Mouse (Mus musculus) testis, postnatal 10 days (tissue): ENCODE results near the gene Gm8369.
"Not testable (repeated sequence)": the region's sequence is repeated elsewhere in the genome, so short reads cannot be mapped to it uniquely, and the experiment has no call there.

ENCODE experiments used
- DNase-seq: peaks from one replicate; pipeline ENCODE4 v3.0.0; 2021; ENCODE audit warnings: low spot score

The Gm8369 gene

DNA sequence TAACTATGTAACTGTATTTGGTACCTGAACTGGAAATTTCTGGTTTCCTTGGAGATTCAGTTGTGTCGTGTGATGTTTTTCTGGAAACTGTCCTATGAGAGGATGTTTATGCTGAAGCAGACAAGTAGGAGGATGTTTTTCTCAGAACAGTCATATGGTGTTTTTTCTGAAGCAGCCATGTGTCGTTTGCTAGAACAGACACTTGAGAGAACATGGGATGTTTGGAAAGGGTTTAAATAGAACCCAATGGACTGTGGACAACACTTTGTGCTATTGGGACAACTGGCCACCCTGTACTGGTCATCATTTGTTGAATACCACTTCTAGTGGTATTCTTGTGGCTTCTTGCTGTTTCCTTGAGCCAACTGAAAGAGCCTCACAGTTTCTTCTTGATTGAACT, at the start of gene Gm8369:
Gm8369 (plus strand) TSS at position 193 of the 400 bp plus-strand sequence.
- DNase-seq, result no peak

DNA sequence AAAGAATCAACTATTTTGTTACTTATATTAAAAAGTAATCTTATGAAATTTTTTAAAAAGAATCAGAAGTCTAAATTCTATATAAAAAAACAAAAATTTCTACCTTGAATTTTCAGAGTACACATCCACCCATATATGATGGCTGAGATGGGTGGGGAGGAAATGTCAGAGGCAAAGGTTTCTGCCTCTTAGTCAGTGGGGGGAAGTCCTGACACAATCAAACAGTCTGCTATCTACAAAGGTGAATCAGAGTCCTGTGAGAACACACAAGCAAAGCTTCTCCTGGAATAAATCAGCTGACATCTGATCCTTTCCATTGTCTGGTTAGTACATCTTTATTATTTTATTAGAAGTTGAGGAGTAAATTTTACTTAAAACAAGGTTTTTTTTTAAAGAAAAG, 42.4 kb upstream of the Gm8369 start, which contains the start of gene Ms4a4b:
Ms4a4b (plus strand) TSS at position 216 of the 400 bp plus-strand sequence.
- no peak for DNase-seq

DNA sequence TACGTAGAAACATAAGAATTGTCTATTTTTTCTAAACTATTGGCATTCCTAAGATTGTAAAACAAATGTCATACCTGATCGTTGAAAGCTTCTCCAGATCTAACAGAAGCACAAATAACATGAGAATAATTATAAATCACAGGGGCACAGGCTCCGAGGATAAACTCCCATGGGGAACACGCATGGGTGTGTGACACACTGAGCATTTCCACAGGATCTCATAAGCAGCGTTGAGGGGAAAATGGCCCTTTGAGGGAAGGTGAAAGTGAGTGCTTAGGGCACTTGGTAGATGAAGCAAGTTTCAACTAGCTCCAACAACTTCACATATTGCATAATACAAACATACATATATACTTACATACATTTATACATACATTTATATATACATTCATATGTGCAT, 41.8 kb upstream of the Gm8369 start:
- no peak for DNase-seq

DNA sequence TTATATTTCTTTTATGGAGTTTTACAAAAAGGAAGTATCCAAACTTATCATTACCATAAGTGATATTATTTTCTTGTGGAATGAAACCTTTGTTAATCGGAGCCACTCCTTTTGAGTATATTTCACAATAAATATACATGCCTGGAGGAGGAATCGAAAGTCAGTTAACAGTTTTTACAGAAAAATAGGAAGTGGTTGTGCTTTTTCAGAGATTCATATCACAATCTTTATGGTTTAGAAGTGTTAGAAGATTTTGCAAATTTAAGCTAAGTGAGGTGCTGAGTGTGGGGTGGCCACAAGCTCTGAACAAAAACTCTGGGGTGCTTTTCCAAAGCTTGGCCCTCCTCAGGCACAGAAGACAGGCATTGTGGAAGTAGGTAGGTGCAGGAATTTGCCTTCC, 38.5 kb upstream of the Gm8369 start:
- DNase-seq, result no peak

DNA sequence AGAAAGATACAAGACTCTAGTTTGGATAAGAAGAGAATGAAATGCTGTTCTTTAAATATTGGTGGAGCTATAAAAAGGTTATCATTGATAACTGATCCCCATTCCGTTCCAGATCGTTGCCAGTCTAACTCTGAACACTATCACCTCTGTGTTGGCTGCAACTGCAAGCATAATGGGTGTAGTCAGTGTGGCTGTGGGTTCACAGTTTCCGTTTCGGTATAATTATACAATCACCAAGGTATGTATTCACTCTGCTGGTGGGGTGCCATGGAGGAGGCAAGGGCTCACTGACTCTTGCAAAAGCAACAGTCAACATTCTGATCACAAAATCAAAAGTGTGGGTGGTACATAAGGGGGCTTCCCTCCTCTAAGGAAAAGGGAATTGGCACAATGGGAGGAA, 26.7 kb upstream of the Gm8369 start:
- DNase-seq, result not testable (repeated sequence)

DNA sequence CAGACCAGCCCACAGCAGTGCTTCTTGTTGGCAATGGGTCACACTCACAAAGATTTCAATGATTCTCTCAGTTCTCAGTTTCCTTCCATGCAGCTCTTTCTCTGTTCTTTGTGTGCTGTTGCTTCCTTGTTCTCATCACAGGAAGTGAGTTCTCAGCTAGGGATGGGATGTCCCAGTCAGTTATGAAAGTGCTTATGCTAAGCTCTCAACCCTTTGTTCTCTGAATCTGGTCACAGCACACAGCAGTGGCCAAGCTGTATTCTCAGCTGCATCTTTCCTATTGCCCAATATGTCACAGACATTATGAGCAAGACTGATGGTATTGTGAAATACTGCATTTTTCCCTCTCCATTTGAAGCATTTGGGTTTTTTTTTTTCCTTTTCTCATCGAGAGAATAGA, 20.9 kb upstream of the Gm8369 start:
- DNase-seq, result not testable (repeated sequence)

DNA sequence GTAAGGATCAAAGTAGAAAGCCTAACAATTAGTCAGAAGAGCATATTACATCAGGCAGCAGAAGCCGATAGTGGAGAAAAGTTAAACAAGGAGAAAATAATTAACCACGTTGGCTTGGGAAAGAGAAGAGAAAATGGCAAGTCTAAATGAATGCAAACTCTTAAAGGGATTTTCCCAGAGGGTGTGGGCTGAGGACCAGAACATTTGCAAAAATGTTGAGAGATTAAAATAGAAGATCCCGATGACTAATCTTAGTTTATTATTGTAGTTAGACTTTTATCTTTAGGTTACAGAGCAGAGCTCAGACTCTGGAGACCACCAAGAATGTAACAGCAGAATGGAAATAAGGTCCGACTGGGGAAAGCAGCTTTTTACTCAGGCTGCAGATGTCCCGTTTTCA, 19.3 kb upstream of the Gm8369 start:
- no peak for DNase-seq

DNA sequence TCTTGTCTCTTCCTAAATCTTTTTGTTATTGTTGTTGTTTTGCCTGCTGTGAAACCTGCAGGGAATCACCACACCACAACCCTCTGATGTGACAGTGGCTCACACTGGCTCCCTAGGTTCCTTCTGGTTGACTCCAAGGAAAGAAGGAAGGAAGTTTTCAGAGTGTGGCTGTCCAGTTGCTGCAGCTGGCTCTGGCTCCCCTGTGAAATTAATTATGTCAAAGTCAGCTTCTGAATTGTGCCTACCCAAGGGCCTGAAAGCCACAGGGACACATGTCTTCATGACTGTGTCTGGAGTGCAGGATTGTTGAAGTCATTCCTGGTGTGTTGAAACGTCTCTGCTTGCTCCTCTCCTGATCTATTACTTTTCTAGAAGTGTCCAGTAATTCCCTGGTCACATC, 17.4 kb upstream of the Gm8369 start:
- DNase-seq, result not testable (repeated sequence)

DNA sequence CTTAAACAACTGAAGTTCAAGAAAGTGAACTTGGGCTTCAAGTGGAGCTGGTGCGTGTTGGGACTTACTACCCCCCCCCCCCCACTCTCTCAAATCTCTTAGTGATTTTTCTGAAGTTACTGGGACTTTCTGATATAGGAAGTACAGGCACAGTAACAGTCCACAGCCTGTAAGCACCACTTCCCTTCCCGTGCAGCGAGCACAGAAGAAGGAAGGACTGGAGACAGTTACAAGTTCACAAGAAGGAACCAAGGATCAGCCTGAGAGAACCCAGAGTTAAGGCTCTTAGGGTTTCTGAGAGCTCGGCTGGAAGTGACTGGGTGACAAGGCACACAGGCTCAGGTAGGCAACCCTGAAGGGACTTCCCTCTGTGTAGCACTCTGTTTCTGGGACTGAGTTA, 16.5 kb upstream of the Gm8369 start, which contains the start of gene Ms4a6c:
Ms4a6c (plus strand) TSS at position 152 of the 400 bp plus-strand sequence.
- DNase-seq, result not testable (repeated sequence)

DNA sequence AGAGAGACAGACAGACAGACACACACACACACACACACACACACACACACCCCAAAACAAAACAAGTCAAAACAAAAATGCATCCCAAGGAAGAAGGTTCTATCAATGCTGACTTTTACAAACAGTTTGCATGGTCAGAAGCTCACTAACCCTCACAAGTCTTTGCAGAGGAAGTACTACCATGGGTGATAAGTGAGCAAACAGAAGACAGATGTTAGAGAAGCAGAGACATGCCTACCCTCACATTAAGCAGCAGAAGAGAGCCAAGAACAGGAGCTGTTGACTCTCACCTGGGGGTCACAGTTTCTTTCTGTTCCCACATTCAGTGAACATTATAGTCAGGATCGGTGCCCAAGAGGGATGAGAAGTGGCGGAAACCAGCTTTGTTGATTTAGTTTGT, 6.0 kb upstream of the Gm8369 start:
- DNase-seq, result no peak

DNA sequence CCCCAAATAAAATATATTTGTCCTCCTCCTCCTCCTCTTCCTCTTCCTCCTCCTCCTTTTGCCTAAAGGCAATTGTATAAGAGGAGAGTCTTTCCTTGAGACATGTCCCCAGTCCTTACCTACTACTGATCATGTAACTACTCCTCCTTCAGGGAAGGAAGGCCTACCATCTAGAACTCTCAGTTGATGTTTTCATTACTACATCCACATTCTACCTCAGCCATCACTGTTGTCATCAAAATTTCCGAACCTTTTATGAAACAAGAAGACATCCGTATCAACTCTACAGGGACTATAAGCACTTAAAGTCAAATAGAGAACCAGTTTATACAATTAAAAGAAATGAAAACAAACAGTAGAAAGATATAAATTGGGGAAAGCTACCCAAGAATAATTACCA, 3.1 kb upstream of the Gm8369 start:
- DNase-seq, result no peak

DNA sequence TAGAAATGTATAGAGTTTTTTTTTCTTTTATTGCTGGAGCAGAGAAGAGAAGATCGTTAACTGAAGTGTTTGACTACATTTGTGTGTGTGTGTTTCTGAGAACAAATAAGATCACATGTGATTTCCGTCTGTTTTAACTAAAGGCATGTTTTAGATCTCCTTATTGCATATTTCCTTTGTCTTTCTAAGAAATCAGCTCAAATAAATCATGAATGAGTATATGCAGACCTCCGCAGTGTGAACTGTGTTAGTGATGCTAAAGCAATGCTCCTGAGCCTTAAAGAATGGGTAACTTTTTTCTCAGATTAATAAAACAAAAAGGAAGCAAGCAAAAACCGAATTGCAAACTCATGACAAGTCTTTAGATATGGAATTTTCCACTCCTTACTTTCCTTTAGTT, 1.8 kb upstream of the Gm8369 start:
- no peak for DNase-seq

DNA sequence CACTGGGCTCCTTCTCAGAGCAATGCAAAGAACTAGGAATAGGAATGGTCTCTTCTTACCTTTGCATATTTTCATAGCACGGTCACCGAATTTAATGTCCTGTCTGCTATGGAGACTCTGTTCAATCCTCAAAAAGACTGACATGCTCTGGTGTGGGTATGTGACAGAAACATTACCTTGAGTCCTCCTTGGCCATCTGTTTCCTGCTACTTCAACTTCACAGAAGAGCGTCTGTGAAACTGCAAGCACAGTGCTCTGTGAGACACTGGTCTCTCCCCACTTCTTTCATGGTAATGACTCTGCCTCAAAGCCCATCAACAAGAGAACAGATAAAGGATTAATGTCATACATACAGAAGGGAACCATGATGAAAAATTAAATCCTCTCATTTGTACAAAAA, 1.4 kb upstream of the Gm8369 start:
- no peak for DNase-seq

DNA sequence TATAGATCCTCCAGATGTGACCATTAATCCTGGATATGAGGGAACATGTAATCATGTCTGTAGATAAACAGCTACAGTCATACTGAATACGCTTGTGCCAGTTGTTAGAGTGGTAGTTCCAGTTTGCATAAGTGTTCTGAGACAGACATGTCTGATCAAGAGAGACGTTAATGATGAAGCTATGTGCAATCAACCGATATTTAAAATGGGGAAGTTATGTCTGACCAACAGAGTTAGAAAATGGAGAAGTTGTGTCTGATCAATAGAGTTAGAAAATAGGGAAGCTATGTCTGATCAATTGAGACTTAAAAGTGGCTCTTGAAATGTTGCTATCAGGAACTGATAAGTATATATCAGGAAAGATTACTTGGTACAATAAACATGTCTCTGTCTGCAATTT, 472 bp upstream of the Gm8369 start:
- DNase-seq, result no peak

DNA sequence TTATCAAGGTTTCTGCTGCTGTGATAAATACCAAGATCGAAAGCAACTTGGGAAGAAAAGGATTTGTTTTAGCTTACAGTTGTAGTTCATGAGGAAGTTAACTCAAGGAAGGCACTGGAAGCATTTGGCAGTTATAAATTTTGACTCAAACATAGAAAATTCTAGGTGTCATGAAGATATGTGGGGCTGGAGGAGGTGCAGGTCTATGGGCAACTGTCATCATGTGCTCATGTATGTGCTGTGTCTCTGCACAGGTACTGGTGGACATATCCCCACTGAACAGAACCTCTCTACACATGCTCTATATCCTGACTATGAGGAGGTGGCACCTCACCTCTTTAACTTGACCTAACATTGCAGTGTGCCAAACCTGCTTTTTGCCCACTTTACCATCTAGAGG, 861 bp downstream of the Gm8369 start:
- DNase-seq, result no peak

DNA sequence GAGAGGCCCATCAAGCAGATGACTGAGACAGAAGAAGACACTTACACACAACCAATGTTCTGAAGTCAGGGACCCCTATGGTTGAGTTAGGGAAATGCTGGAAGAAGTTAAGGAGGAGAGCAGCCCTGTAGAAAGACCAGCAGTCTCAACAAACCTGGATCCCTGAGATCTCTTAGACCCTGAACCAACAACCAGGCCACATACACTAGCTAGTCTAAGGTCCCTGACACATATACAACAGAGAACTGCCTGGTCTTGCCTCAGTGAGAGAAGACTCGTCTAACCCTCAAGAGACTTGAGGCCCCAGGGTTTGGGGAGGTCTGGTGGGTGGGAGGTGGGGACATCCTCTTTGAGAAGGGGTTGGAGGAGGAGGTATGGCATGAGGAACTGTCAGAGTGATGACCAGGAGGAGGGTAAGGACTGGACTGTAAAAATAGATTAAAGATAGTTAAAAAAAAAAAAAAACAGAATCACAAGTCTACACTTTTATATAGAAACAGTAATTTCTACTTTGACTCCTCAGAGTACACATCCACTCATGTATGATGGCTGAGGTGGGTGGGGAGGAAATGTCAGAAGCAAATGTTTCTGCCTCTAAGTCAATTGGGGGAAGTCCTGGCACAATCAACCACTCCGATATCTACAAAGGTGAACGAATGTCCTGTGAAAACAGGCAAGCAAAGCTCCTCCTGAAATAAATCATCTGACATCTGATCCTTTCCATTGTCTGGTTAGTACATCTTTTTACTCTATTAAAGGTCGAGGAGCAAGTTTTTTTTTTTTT, 5.9 kb downstream of the Gm8369 start:
- DNase-seq, result no peak

DNA sequence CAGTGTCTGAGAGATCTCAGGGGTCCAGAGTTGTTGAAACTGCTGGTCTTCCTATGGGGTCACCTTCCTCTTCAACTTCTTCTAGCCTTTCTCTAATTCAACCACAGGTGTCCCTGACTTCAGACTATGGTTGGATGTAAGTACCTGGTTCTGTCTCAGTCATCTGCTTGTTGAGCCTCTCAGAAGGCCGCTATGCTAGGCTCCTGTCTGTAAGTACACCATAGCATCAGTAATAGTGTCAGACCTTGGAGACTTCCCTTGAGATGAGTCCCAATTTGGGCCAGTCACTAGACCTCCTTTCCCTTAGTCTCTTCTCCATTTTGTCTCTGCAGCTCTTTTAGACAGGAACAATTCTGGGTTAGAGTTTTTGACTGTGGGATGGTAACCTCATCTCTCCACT, 6.9 kb downstream of the Gm8369 start:
- no peak for DNase-seq

DNA sequence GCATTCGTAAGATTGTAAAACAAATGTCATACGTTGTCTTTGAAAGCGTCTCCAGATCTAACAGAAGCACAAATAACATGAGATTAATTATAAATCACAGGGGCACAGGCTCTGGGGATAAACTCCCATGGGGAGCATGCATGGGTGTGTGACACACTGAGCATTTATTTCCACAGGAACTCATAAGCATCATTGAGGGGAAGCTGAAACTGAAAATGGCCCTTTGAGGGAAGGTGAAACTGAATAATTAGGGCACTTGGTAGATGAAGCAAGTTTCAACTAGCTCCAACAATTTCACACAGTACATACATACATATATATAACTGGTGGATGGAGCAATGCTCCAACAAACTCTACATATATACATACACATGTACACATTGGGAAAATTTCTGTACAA, 8.8 kb downstream of the Gm8369 start:
- DNase-seq, result no peak

DNA sequence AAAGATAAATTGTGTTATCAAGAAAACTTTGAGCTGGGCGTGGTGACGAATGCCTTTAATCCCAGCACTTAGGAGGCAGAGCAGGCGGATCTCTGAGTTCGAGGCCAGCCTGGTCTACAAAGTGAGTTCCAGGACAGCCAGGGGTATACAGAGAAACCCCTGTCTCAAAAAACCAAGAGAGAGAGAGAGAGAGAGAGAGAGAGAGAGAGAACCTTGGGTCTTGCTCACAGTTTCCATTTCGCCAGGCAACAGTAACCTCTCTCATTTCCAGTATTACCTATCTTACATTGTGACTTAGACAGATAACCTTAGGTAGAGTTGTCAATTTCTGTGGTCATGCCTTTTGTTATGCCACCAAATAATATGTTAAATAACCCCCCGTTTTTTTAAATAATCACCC, 10.6 kb downstream of the Gm8369 start:
- no peak for DNase-seq

DNA sequence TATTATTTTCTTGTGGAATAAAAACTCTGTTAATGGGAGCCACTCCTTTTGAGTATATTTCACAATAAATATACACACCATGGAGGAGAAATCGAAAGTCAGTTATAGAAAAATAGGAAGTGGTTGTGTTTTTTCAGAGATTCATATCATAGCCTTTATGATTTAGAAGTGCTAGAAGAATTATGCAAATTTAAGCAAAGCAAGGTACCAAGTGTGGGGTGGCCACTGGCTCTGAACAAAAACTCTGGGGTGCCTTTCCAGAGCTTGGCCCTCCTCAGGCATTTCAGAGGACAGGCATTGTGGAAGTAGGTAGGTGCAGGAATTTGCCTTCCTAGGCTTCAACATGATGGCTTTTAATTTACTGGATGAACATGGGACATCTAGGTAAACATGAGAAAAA, 11.6 kb downstream of the Gm8369 start:
- DNase-seq, result not testable (repeated sequence)

DNA sequence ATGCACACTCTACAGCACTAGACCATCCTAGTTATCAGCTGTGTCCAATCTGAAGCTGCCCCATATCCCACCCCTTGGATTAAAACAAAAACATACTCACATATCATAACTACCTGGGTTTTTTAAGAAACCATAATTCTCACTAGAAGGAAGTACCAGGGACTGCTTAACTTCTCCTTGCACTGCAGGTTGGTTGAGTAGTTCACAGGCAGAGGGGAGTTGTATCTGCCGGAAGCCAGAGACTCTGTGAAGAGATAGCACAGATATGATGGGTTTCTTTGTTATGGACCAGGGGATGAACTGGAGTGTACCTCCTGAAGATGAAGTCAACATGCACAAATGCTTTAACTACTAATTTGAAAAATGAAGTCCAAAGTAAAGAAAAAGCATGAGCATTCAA, 15.1 kb downstream of the Gm8369 start:
- no peak for DNase-seq

DNA sequence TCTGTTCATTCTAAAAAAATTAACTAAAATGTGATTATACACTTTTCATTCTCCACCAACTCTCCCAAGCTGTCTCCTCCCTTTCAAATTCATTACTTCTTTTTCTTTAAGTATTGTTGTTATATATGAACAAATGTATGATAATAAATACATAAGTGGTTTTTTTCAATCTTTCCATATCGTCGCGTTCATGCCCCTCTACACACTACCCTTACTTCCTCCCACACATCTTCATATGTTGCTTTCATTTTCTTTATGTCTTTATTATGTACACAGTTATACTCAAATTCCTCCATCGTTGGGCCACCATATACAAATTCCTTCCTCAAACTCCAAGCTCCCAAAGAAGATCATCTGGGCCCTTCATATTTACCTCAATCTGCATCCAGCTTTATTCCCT, 15.6 kb downstream of the Gm8369 start:
- DNase-seq, result no peak

DNA sequence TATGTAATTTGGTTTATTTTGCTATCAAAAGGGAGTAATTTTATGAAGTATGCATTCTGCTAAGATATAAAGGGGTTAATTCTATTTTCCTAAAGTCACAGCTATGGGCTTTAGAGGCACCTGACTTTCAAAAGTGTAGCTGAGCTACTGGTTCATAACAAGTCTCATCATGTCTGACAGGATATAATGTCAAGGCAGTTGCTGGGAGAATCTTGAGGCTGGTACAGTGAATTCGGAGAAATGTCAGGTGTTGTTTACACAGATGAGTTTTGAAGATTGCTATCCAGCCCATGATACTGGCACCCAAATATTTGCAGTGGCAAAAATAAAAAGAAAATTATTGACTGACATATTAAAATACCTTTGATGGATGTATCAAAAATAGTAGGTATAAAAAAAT, 19.1 kb downstream of the Gm8369 start:
- DNase-seq, result no peak

DNA sequence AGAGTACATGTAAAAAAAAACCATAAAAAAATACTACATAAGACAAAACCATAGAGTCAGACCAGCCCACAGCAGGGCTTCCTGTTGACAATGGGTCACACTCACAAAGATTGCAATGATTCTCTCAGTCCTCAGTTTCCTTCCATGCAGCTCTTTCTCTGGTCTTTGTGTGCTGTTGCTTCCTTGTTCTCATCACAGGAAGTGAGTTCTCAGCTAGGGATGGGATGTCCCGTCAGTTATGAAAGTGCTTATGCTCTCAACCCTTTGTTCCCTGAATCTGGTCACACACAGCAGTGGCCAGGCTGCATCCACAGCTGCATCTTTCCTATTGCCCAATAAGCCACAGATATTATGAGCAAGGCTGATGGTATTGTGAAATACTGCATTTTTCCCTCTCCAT, 27.7 kb downstream of the Gm8369 start:
- no peak for DNase-seq
